ENCODE assay signal across 8 mouse cellular contexts in genomic region chr5:139358653-139359052, GRCm38 (mm10). TPM values are rescaled to one million over a fixed set of nuclear protein-coding genes. Genes with fewer than 3 reads are reported as not detected.
DNase-seq lines count a peak whose midpoint lies in the region; ATAC-seq and TF ChIP-seq lines count a peak whose summit lies in the region.

No protein-coding gene starts in this region.

- no peaks in the 10 kb centered on the region for H3K9me3 ChIP-seq in heart, embryonic 10.5 days
- H3K9me3 ChIP-seq in intestine, embryonic 15.5 days, result no peaks in the 10 kb centered on the region

- TF ChIP-seq POLR2A in bone marrow, adult 2 months (IDR thresholded peaks at IDR 0.05; ENCODE audit: borderline replicate concordance, control insufficient read depth, low read depth, low read length), result no peak

- WGBS in heart, embryonic 10.5 days, result 28% methylated on average over 2 of the region's 2 CpGs
- WGBS in bone marrow, adult 2 months, result 75% methylated on average over 2 of the region's 2 CpGs
- WGBS in intestine, embryonic 15.5 days, result 77% methylated on average over 2 of the region's 2 CpGs

- H3K4me3 ChIP-seq in heart, embryonic 10.5 days, result no peak overlapping the region
- H3K4me3 ChIP-seq in bone marrow, adult 2 months (replicated peaks; ENCODE audit: control insufficient read depth, low read depth, low read length), result no peak overlapping the region
- H3K4me3 ChIP-seq in intestine, embryonic 15.5 days (replicated peaks), result no peak overlapping the region

- H3K4me2 ChIP-seq in intestine, embryonic 15.5 days (replicated peaks), result no peak overlapping the region

- H3K27me3 ChIP-seq in heart, embryonic 10.5 days (ENCODE audit: insufficient read depth, poor library complexity, severe bottlenecking), result peaks cover 47% of the 10 kb centered on the region
- no peaks in the 10 kb centered on the region; the same call in 1 of the 2 replicates for H3K27me3 ChIP-seq in intestine, embryonic 15.5 days (replicated peaks)

- no peak overlapping the region for H3K27ac ChIP-seq in heart, embryonic 10.5 days
- H3K27ac ChIP-seq in bone marrow, adult 2 months (ENCODE audit: control insufficient read depth, insufficient read depth, low read depth, low read length, poor library complexity), result no peak overlapping the region
- H3K27ac ChIP-seq in intestine, embryonic 15.5 days, result no peak overlapping the region

- peaks cover 19% of the 10 kb centered on the region for H3K4me1 ChIP-seq in heart, embryonic 10.5 days
- H3K4me1 ChIP-seq in bone marrow, adult 2 months (ENCODE audit: control insufficient read depth, insufficient read depth, low read length), result no peaks in the 10 kb centered on the region
- H3K4me1 ChIP-seq in intestine, embryonic 15.5 days (replicated peaks), result peaks cover 21% of the 10 kb centered on the region

- 0 out of 2 replicates have a peak, but pooled peaks cover 6% of the 10 kb centered on the region for H3K36me3 ChIP-seq in heart, embryonic 10.5 days
- no peaks in the 10 kb centered on the region for H3K36me3 ChIP-seq in intestine, embryonic 15.5 days

- no peak overlapping the region for H3K9ac ChIP-seq in intestine, embryonic 15.5 days

- ATAC-seq in intestine, embryonic 15.5 days, result peak; percentile 18; the same call in 1 of the 2 replicates

- DNase-seq in heart, embryonic 10.5 days (ENCODE audit: low spot score), result peak; percentile 78
- DNase-seq in heart, adult 8-10 months (ENCODE audit: low spot score), result no peak
- DNase-seq in CD4-positive helper T cell, adult 2 months (ENCODE audit: low read depth, low spot score), result peak; percentile 33
- DNase-seq in naive thymus-derived CD4-positive, alpha-beta T cell, adult 2 months (ENCODE audit: low read depth), result peak; percentile 53
- no peak for DNase-seq in Muller cell, postnatal 12 days (ENCODE audit: inconsistent ontology term)
- DNase-seq in layer of hippocampus, postnatal 25 days (ENCODE audit: extremely low spot score in 1 of 2, low spot score in 1 of 2), result no peak

- peak; percentile 76 for TF ChIP-seq CTCF in bone marrow, adult 2 months (IDR thresholded peaks at IDR 0.05; ENCODE audit: control insufficient read depth, insufficient read depth, low read length)

RNA-seq across cellular contexts. Expression of gene Cyp2w1, which starts 6.2 kb away (rescaled TPM):
- not detected in 2 replicates for polyA plus RNA-seq in heart, embryonic 10.5 days (2016; fragmentation: Nextera tagmentation; extraction: Ambion mirVana)
- total RNA-seq in heart, adult 8-10 months (2022), result not detected
- polyA plus RNA-seq in bone marrow, adult 2 months (2011; ENCODE audit: insufficient read depth, insufficient read length, low replicate concordance, missing spikeins), result not detected in 2 replicates
- polyA plus RNA-seq in intestine, embryonic 15.5 days (2015; fragmentation: Nextera tagmentation; extraction: Ambion mirVana), result 23.5 and 25.8 TPM in 2 replicates
- not detected for total RNA-seq in layer of hippocampus, postnatal 25 days (2021)

RNA-seq across cellular contexts. Expression of gene Cox19, which starts 7.4 kb away (rescaled TPM):
- polyA plus RNA-seq in heart, embryonic 10.5 days (2016; fragmentation: Nextera tagmentation; extraction: Ambion mirVana), result 76.3 and 93.2 TPM in 2 replicates
- 100 to 1,000 TPM in 3 of 4 experiments, 10 to 100 TPM in 1; 96.9 to 114 (median 106) TPM for total RNA-seq in heart, adult 8-10 months (2022)
- polyA plus RNA-seq in bone marrow, adult 2 months (2011; ENCODE audit: insufficient read depth, insufficient read length, low replicate concordance, missing spikeins), result 27.6 and 39.3 TPM in 2 replicates
- 162 and 168 TPM in 2 replicates for polyA plus RNA-seq in intestine, embryonic 15.5 days (2015; fragmentation: Nextera tagmentation; extraction: Ambion mirVana)
- total RNA-seq in layer of hippocampus, postnatal 25 days (2021), result 10 to 100 TPM; 66.7 to 67.9 TPM

RNA-seq across cellular contexts. Expression of gene Gpr146, which starts 18.8 kb away (rescaled TPM):
- 5.6 and 5.7 TPM in 2 replicates for polyA plus RNA-seq in heart, embryonic 10.5 days (2016; fragmentation: Nextera tagmentation; extraction: Ambion mirVana)
- total RNA-seq in heart, adult 8-10 months (2022), result 10 to 100 TPM; 43.1 to 55.6 (median 47.0) TPM
- 14.6 and 20.1 TPM in 2 replicates for polyA plus RNA-seq in bone marrow, adult 2 months (2011; ENCODE audit: insufficient read depth, insufficient read length, low replicate concordance, missing spikeins)
- 2.2 and 2.7 TPM in 2 replicates for polyA plus RNA-seq in intestine, embryonic 15.5 days (2015; fragmentation: Nextera tagmentation; extraction: Ambion mirVana)
- 10 to 100 TPM; 12.7 to 13.1 TPM for total RNA-seq in layer of hippocampus, postnatal 25 days (2021)

RNA-seq across cellular contexts. Expression of gene Adap1, which starts 33.2 kb away (rescaled TPM):
- 1.1 and 1.2 TPM in 2 replicates for polyA plus RNA-seq in heart, embryonic 10.5 days (2016; fragmentation: Nextera tagmentation; extraction: Ambion mirVana)
- total RNA-seq in heart, adult 8-10 months (2022), result 1 to 10 TPM; 2.1 to 4.2 (median 2.9) TPM
- 12.1 and 26.4 TPM in 2 replicates for polyA plus RNA-seq in bone marrow, adult 2 months (2011; ENCODE audit: insufficient read depth, insufficient read length, low replicate concordance, missing spikeins)
- polyA plus RNA-seq in intestine, embryonic 15.5 days (2015; fragmentation: Nextera tagmentation; extraction: Ambion mirVana), result 20.1 and 20.5 TPM in 2 replicates
- total RNA-seq in layer of hippocampus, postnatal 25 days (2021), result 100 to 1,000 TPM; 207 to 215 TPM

RNA-seq across cellular contexts. Expression of gene C130050O18Rik, which starts 46.4 kb away (rescaled TPM):
- polyA plus RNA-seq in heart, embryonic 10.5 days (2016; fragmentation: Nextera tagmentation; extraction: Ambion mirVana), result 0.28 and 0.45 TPM in 2 replicates
- 1 to 10 TPM in 1 of 4 experiments, under 1 TPM in 3; 0.49 to 1.2 (median 0.72) TPM for total RNA-seq in heart, adult 8-10 months (2022)
- polyA plus RNA-seq in bone marrow, adult 2 months (2011; ENCODE audit: insufficient read depth, insufficient read length, low replicate concordance, missing spikeins), result 0.88 and 4.0 TPM in 2 replicates
- 0.81 and 0.85 TPM in 2 replicates for polyA plus RNA-seq in intestine, embryonic 15.5 days (2015; fragmentation: Nextera tagmentation; extraction: Ambion mirVana)
- under 1 TPM; 0.25 to 0.33 TPM for total RNA-seq in layer of hippocampus, postnatal 25 days (2021)

Comparison
In these comparisons a context has a peak if more than half of its experiments do, and no peak if none do; other contexts are left out.
1. DNase-seq: peak in heart, embryonic 10.5 days (single experiment), CD4-positive helper T cell, adult 2 months (single experiment) and naive thymus-derived CD4-positive, alpha-beta T cell, adult 2 months (single experiment); none in heart, adult 8-10 months (single experiment), Muller cell, postnatal 12 days (single experiment) and layer of hippocampus, postnatal 25 days (0 of 2).
2. RNA of gene Cyp2w1, which starts 6.2 kb away (polyA plus RNA-seq): 23.5 to 25.8 TPM in intestine, embryonic 15.5 days; not detected in heart, embryonic 10.5 days and not detected in bone marrow, adult 2 months; every median in the first group is over 10 times any median in the second.